Mouse (Mus musculus) liver, adult (tissue): ENCODE results near the gene Kcnmb3.

Source experiments
- GATA4 ChIP-seq: IDR thresholded peaks from 2 replicates; pipeline ENCODE4 v1.6.1; 2014; ENCODE audit warnings: mild to moderate bottlenecking, low read length; ENCODE audit not compliant: insufficient replicate concordance

The Kcnmb3 gene

DNA sequence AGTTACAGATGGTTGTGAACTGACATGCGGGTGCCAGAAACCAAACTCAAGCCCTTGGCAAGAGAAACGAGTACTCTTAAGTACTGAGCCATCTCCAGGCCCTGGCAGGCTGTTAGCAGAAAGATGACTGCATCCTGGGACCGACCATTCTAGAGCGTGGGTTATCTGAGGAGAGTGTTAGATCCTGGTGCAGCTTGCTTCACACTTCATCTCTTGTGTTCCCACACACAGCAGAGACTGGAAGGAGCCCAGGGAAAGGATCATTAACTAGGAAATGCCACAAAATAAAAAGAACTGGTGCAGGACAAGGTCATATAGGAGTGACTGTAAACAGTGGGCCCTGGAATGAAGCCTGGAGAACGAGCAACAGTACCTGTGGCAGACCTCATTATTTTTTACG, 20.9 kb downstream of the Kcnmb3 start:
- TF ChIP-seq GATA4, result no peak

DNA sequence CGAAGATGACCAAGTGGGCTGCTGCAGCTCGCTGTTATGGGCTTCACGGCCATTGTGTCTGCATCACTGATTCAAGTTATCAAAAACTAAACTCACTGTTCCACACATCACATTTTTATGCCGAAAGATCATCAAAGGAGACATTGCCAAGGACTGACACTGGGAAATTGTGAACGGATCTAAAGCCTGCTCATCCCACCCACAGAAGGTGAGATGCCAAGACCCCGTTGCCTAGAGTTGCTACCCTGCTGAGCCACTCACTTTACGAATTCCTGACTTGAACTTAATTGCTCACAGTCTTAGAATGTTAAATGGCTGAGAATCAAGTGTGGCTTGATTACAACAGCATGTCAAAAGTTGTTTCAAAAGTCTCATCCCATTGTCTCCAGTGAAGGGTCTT, 21.6 kb downstream of the Kcnmb3 start:
- TF ChIP-seq GATA4, result no peak

DNA sequence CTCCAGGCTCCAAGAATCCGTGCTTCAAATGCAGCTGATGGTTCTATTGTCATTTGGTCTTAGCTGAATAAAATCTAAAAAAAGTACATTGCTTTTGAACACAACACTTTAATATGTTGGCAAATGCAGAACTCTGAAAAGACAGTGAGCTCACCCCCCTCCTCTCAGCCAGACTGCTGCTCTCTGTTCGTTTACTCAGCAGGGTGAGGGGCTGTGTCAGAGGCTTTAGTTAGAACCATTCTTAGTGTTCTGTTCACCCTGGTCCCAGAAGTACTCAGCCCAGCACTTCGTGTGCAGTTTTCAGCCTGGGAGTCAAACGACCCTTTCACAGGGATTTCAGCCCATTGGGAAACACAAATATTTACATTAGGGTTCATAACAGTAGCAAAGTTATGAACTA, 23.6 kb downstream of the Kcnmb3 start:
- no peak for TF ChIP-seq GATA4

DNA sequence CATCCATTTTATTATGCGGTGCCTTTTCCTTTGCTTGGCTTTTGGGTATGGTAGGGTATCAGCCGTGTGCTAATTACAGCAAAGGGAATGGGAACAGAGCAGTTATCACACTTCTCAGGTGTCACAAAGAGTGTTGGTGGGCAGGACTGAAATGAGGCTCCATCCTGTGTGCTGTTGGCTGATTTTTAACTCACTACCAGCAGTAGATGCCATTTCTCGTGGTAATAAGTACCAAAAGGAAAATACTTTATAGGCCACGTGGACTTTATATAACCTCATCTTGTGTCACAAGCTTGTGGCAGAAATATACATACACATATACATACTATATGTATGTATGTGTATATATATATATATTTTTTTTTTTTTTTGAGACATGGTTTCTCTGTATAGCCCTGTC, 24.7 kb downstream of the Kcnmb3 start:
- TF ChIP-seq GATA4, result no peak

DNA sequence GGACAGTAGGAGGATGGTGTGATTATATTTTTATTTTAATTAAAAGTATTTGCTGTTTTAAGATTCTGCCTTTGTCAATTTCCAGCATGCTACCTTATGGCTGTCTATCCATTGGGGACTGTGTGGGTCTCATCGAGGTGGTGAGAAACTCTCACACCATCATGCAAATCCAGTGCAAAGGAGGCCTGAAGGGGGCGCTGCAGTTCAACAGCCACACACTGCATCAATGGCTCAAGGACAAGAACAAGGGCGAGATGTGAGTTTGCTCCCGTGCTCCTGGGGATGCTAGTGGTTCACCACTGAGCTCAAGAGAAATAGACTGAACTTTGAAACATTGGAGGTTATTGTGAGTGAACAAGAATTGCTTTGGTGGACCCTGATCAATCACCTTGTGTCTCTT, 32.3 kb downstream of the Kcnmb3 start:
- TF ChIP-seq GATA4, result no peak

DNA sequence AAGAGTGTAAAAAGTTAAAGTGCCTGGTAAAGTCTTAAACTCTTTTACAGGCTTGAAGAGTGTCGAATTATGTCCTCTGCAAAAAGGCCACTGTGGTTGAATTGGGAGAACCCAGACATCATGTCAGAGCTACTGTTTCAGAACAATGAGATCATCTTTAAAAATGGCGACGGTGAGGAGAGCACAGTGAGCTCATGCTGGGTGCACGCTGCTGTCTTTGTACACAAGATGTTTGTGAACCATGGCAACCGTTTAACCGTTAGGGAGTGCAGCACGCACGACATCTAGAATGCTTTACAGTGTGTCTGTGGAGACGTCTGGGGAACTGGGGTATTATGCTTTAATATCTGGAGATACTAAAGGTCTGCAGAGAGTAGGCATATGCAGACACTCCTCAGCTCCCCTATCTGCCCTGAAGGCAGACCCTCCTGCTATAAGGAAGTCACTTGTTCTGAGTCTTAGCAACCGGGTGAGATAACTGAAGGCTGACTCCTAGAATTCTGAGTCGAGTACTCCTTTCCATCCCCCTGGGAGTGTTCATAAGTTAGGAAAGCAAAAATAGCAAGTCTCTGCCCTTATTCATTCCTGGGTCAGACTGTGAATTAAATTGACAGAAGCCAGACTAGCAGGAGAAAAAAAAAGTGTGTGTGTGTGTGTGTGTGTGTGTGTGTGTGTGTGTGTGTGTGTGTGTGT, 37.6 kb downstream of the Kcnmb3 start:
- TF ChIP-seq GATA4, result no peak

DNA sequence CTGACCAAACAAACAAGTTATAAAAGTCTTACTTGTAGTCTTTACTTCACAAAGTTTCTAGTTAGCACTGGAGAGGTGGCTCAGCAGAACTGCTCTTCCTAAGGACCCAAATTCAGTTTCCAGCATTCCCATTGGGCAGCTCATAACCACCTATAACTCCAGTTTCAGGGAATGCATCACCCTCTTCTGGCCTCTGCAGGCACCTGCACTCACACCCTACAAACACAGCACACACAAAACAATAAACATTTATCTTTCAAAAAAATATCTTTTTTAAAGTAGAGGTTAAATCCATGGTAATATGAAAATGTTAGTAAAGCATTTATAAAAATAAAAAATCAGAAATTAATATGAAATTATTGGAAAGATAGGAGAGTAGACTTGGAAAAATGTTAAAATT, 50.3 kb downstream of the Kcnmb3 start:
- TF ChIP-seq GATA4, result no peak

DNA sequence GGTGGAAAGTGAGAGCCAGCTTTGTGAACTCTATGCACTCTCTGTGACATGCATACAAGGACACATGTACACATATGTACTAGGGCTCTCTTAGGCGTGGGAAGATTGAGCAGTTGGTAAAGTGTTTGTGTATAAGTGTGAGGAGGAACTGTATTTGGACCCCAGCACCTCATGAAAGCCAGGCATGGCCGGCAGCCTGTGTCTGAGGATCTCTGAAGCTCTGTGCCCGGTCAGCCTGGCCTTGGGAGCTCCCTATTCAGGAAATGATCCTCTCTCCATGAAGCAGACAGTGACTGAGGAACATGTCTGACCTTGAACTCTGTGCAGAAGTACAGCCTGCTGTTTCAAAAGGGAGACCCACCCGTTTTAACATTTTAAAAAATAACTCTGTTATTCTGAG, 53.3 kb downstream of the Kcnmb3 start:
- TF ChIP-seq GATA4, result no peak

DNA sequence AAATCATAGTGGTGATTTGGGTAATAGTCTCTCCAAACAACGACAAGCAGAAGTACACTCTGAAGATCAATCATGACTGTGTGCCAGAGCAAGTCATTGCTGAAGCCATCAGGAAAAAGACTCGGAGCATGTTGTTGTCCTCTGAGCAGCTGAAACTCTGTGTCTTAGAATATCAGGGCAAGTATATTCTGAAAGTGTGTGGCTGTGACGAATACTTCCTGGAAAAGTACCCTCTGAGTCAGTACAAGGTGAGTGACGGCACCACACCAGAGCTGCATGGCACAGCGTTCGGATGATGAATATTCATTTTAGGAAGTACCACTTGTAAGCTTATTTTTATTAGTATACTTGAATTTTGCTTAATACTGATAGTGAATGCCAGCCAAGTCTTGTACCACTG, 54.2 kb downstream of the Kcnmb3 start:
- no peak for TF ChIP-seq GATA4

DNA sequence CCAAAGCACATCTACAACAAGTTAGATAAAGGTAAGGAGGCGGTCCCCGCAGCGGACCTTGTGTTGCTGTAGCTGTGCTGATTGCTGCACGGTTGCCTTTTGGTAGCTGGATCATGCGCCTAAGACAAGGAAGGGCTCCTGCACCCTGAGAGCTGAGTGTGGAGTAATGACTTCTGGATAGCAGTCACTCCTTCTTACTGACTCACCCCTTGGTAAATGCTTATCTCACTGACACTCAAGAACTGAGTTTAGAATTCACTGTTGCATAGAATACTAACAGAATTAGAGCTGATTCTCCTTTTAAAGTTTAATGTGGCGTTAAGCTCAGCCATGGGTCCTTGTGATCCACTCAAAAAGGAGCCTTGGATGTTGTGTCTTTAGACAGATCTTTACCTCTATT, 54.7 kb downstream of the Kcnmb3 start:
- TF ChIP-seq GATA4, result no peak

DNA sequence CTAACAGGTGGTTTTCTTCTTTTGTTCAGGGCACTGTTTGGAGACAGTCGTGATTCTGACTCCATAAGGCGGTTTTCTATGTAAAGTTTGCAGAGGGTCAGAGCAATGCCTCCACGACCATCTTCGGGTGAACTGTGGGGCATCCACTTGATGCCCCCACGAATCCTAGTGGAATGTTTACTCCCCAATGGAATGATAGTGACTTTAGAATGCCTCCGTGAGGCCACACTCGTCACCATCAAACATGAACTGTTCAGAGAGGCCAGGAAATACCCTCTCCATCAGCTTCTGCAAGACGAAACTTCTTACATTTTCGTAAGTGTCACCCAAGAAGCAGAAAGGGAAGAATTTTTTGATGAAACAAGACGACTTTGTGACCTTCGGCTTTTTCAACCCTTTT, 55.9 kb downstream of the Kcnmb3 start:
- no peak for TF ChIP-seq GATA4

DNA sequence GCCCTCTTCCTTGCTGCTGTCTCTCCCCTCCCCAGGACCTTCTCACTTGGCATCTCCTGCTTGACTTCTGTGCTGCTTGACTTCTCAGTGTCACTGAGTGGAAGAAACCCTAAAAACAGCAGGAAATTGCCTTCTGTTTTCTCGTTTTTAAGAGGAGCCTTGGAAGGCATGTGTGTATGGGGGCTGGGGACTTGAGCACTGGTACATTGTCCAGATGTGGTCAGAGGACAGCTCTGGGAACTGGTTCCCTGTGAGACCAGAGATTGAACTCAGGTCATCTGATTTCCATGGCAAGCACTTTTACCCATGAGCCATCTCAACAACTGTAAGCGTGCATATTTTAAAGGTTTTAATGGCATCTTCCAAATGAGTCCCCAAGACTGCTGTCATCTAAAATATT, 58.0 kb downstream of the Kcnmb3 start:
- no peak for TF ChIP-seq GATA4

DNA sequence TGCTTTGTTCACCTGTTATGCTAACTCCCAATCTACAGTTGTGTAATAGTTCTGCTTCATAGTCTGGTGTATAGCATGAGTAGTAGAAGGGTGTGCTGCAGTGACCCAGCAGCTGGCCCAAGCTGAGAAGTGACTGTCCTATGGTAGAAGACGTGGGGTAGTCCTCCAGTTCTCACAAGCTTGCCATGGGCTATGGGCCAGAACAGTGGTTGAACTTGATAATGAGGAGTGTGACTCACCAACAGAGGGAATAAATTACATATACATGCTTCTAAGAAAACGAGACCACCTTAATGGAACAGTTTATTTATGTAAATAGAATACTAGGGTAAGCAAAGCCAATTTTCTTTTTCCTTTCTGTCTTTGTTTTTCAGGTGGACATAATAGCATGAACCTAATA, 61.6 kb downstream of the Kcnmb3 start:
- no peak for TF ChIP-seq GATA4

DNA sequence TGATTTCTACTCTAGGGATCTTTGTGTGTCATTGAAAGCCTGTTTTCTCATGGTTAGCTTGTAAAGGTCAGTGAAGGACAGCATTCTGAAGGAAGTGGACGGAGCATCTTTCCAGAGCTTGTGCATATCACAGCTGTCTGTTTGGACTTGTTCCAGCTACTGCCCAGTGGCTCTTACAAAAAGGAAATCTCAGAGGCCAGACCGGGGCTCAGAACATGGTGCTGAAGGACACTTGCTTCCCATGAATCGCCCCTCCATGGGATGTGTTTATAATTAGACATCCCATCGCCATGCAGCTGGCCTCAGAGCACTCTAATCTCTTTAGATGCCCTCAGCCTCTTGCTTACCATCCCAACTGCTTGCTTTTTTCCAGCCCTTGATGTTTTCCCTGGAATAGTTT, 63.1 kb downstream of the Kcnmb3 start:
- TF ChIP-seq GATA4, result no peak

DNA sequence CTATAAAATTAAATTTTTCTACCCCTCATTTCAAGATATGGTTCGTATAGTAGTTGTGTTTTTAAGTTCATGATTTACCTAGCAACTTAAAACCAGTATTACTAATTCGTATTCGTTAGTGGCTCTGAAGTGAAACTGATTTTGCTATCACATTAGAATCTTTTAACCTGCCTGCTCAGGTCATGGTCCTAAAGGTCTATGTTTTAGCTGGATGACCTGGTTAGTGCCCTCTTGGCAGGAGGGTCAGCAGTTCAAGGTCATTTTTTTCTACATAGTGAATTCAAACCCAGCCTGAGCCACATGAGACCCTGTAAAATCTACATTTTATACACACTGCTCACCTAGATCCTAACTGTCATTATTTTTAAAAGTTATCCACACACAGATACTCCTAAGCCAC, 63.7 kb downstream of the Kcnmb3 start:
- TF ChIP-seq GATA4, result no peak; the same call in 1 of the 2 replicates

DNA sequence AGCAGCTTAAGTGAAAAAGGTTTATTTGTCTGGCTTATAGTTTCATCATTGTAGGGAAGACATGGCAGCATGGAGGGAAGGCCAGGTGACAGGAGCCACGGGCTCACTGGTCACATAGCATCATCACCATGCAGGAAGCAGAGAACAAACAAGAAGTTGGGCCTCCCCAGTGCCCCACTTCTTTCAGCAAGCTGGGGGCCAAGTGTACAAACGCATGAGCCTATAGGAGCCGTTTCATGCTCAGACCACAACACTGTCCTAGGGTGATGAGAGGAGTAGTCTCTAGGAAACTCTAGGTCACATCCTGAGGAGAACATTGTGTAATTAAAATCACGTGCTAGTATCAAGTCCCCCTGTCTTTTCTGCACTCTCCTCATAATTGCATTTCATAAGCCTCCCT, 64.3 kb downstream of the Kcnmb3 start:
- TF ChIP-seq GATA4, result no peak
